Mouse (Mus musculus): ENCODE data around the gene Gjb4. TPM values are rescaled to one million over a fixed set of nuclear protein-coding genes. Genes with fewer than 3 reads are reported as not detected.

Gene Gjb4
- total and polyA plus RNA-seq, 2 experiments from 2014 or later: not detected

DNA sequence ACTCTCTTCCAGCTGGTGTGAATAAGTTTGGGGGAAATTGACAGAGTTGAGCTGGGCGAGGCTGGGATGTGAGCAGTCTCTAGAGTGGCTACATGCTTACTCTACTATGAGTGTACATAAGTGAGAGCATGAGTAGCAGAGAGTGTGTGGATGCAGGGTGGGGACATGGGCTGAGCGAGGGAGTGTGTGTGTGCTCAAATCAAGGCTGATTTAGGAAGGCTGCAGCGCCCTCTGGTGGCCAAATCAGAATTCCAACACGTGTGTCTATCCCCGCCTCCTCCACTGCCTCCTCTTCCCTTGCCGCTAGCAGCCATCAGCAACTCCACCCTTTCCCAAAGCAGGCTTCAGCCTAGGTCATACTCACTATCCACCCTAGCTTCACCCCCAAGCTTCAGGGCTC, 29.1 kb downstream of the Gjb4 start:
- ATAC-seq (ENCODE audit: low FRiP score) (peak; percentile 71; the same call in 1 of the 2 replicates), DNase-seq (ENCODE audit: low spot score) (peak; percentile 93)
- Histone ChIP-seq H3K36me3 (ENCODE audit: insufficient read depth, low read length) (no peaks in the 10 kb centered on the region), H3K4me3 (ENCODE audit: low read depth, low read length) (no peak overlapping the region), H3K9ac (replicated peaks; ENCODE audit: low read length, poor library complexity, severe bottlenecking) (no peak overlapping the region), H3K27me3 (ENCODE audit: insufficient read depth, low read length) (peaks cover 6% of the 10 kb centered on the region; the same call in 1 of the 2 replicates), H3K4me2 (ENCODE audit: low read depth, low read length, poor library complexity, severe bottlenecking) (no peak overlapping the region), H3K4me1 (ENCODE audit: insufficient read depth, low read length) (no peaks in the 10 kb centered on the region), H3K27ac (ENCODE audit: low read depth, low read length) (no peak overlapping the region), H3K9me3 (ENCODE audit: low read length) (no peaks in the 10 kb centered on the region)
- TF ChIP-seq CTCF (IDR thresholded peaks at IDR 0.05): peak; percentile 92
- 10% methylated on average over 6 of the region's 6 CpGs for WGBS

DNA sequence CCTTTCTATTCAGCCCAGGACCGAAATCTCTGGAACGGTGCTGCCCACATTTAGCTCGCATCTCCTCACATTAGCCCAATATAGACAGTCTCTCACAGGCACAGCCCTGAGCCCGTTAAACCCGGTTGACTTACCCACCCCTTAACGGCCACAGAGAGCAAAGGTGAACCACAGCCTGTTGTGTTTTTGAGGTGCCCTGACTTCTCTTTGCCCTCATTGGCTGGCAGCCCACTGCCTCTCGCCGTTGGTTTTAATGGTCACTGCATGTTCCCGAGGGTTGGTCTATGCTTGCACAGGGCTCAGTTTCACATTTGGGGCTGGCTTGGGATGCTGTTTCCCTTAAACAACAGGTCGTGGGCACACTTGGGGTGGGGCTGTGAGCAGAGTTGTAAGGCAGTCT, 29.6 kb downstream of the Gjb4 start:
- Histone ChIP-seq H3K36me3 (ENCODE audit: insufficient read depth, low read length) (no peaks in the 10 kb centered on the region), H3K4me3 (ENCODE audit: low read depth, low read length) (no peak overlapping the region), H3K4me2 (ENCODE audit: low read depth, low read length, poor library complexity, severe bottlenecking) (no peak overlapping the region), H3K27me3 (ENCODE audit: insufficient read depth, low read length) (0 out of 2 replicates have a peak, but pooled peaks cover 6% of the 10 kb centered on the region), H3K27ac (ENCODE audit: low read depth, low read length) (no peak overlapping the region), H3K9ac (replicated peaks; ENCODE audit: low read length, poor library complexity, severe bottlenecking) (no peak overlapping the region), H3K9me3 (ENCODE audit: low read length) (no peaks in the 10 kb centered on the region), H3K4me1 (ENCODE audit: insufficient read depth, low read length) (no peaks in the 10 kb centered on the region)
- DNase-seq (ENCODE audit: low spot score) (no peak), ATAC-seq (ENCODE audit: low FRiP score) (no peak)
- 78% methylated on average over 10 of the region's 10 CpGs for WGBS
- no peak for TF ChIP-seq CTCF (IDR thresholded peaks at IDR 0.05)

DNA sequence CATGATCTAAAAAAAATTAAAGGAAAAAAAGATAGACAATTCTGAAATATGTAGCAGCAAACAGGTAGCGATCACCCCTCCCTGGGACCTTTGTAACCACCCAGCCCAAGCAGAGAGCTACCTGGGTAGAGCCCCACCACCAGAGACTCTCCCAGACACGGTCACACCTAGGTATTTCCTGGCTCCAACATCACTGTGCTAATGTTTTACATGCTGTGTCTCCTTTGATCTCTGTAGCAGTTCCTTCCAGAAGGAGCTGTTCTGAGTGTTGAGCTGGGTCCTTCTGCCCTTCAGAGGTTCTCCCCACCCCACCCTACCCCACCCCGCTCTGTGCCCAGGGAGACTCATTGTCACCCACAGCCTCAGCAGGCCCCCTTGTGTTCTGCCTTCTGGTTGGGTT, 30.2 kb downstream of the Gjb4 start:
- Histone ChIP-seq H3K27ac (ENCODE audit: low read depth, low read length) (no peak overlapping the region), H3K36me3 (ENCODE audit: insufficient read depth, low read length) (no peaks in the 10 kb centered on the region), H3K9ac (replicated peaks; ENCODE audit: low read length, poor library complexity, severe bottlenecking) (no peak overlapping the region), H3K4me1 (ENCODE audit: insufficient read depth, low read length) (no peaks in the 10 kb centered on the region), H3K4me2 (ENCODE audit: low read depth, low read length, poor library complexity, severe bottlenecking) (no peak overlapping the region), H3K9me3 (ENCODE audit: low read length) (no peaks in the 10 kb centered on the region), H3K27me3 (ENCODE audit: insufficient read depth, low read length) (0 out of 2 replicates have a peak, but pooled peaks cover 6% of the 10 kb centered on the region), H3K4me3 (ENCODE audit: low read depth, low read length) (no peak overlapping the region)
- TF ChIP-seq CTCF (IDR thresholded peaks at IDR 0.05): no peak
- ATAC-seq (ENCODE audit: low FRiP score) (no peak), DNase-seq (ENCODE audit: low spot score) (no peak)
- 86% methylated on average over 3 of the region's 3 CpGs for WGBS

DNA sequence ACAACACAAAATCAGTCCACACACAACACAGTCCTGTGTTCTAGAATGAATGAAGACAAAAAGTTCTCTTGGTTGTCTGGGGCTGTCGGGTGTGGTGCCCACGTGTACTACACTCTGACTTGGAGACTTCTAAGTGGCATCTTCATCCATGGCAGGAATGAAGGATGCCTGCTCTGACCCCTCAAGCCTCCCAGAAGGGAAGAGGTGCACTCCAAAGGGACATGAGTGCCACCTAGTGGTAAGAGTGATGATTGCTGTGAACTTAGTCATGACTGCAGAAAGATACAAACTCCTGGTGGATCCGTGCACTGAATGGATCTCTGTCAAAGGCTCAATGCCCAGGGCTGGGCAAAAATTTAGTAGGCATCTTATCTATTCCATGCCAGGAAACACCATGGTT, 34.3 kb downstream of the Gjb4 start:
- peak; percentile 95 for TF ChIP-seq CTCF (IDR thresholded peaks at IDR 0.05)
- H3K4me2 ChIP-seq (ENCODE audit: low read depth, low read length, poor library complexity, severe bottlenecking): no peak overlapping the region
- H3K27me3 ChIP-seq (ENCODE audit: insufficient read depth, low read length): no peaks in the 10 kb centered on the region
- WGBS: 5% methylated on average over 3 of the region's 3 CpGs
- peak; percentile 80 for DNase-seq (ENCODE audit: low spot score)
- H3K9me3 ChIP-seq (ENCODE audit: low read length): no peaks in the 10 kb centered on the region
- no peaks in the 10 kb centered on the region for H3K36me3 ChIP-seq (ENCODE audit: insufficient read depth, low read length)
- H3K4me3 ChIP-seq (ENCODE audit: low read depth, low read length): no peak overlapping the region
- H3K27ac ChIP-seq (ENCODE audit: low read depth, low read length): no peak overlapping the region
- ATAC-seq (ENCODE audit: low FRiP score): no peak
- H3K9ac ChIP-seq (replicated peaks; ENCODE audit: low read length, poor library complexity, severe bottlenecking): no peak overlapping the region
- H3K4me1 ChIP-seq (ENCODE audit: insufficient read depth, low read length): no peaks in the 10 kb centered on the region

DNA sequence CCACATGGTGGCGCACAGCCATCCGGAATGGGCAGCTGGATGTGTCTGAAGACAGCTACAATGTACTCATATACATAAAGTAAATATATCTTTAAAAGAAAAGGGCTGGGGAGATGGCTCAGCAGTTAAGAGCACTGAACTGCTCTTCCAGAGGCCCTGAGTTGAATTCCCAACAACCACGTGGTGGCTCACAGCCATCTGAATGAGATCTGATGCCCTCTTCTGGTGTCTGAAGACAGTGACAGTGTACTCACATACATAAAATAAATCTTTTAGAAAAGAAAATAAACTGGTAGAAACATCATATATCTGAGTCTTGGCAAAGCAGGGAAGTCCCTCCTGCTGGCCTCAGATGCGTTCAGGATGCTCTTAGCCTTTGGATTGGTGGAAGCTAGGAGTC, 36.7 kb downstream of the Gjb4 start:
- WGBS: 65% methylated on average over 4 of the region's 4 CpGs
- peak; percentile 42 for DNase-seq (ENCODE audit: low spot score)

DNA sequence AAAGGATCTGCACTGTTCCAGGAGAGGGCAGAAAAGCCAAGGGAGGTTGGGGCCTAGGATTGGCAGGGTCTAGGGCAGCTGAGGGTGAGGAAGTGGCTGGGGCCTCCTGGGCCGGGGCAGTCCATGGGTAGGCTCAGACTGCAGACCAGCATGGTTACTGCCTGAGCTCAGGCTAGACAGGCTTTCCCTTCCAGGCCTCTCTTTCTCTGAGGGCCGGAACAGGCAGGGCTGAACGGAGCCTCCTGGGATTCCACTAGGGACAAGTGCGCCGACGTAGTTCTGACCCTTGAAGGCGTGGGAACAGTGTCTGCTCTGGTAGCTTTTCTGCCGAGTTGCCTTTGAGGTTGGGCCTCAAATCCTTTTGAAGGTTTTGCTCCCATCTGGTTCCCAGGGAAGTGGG, 38.1 kb downstream of the Gjb4 start:
- Histone ChIP-seq H3K9me3 (ENCODE audit: low read length) (no peaks in the 10 kb centered on the region), H3K4me3 (ENCODE audit: low read depth, low read length) (no peak overlapping the region), H3K4me1 (ENCODE audit: insufficient read depth, low read length) (peaks cover 8% of the 10 kb centered on the region; the same call in 1 of the 2 replicates), H3K27me3 (ENCODE audit: insufficient read depth, low read length) (no peaks in the 10 kb centered on the region), H3K9ac (replicated peaks; ENCODE audit: low read length, poor library complexity, severe bottlenecking) (no peak overlapping the region), H3K36me3 (ENCODE audit: insufficient read depth, low read length) (no peaks in the 10 kb centered on the region), H3K4me2 (ENCODE audit: low read depth, low read length, poor library complexity, severe bottlenecking) (no peak overlapping the region), H3K27ac (ENCODE audit: low read depth, low read length) (no peak overlapping the region)
- 0 out of 2 replicates have a peak, but pooled peaks have one; percentile 7 for TF ChIP-seq CTCF (IDR thresholded peaks at IDR 0.05)
- no peak for ATAC-seq (ENCODE audit: low FRiP score)
- DNase-seq (ENCODE audit: low spot score): no peak
- WGBS: 87% methylated on average over 8 of the region's 8 CpGs

More for the DNA sequence above, 36.7 kb downstream of the Gjb4 start:
- ATAC-seq (ENCODE audit: low FRiP score): no peak
- Histone ChIP-seq H3K27me3 (ENCODE audit: insufficient read depth, low read length) (no peaks in the 10 kb centered on the region), H3K9ac (replicated peaks; ENCODE audit: low read length, poor library complexity, severe bottlenecking) (no peak overlapping the region), H3K4me1 (ENCODE audit: insufficient read depth, low read length) (peaks cover 8% of the 10 kb centered on the region; the same call in 1 of the 2 replicates), H3K27ac (ENCODE audit: low read depth, low read length) (no peak overlapping the region), H3K4me3 (ENCODE audit: low read depth, low read length) (no peak overlapping the region), H3K9me3 (ENCODE audit: low read length) (no peaks in the 10 kb centered on the region), H3K36me3 (ENCODE audit: insufficient read depth, low read length) (no peaks in the 10 kb centered on the region), H3K4me2 (ENCODE audit: low read depth, low read length, poor library complexity, severe bottlenecking) (no peak overlapping the region)
- TF ChIP-seq CTCF (IDR thresholded peaks at IDR 0.05): peak; percentile 64
